Mouse (Mus musculus) C2C12 (cell line): ENCODE results near the gene Grid2.

Experiments used
- CTCF ChIP-seq: IDR thresholded peaks from one replicate; pipeline ENCODE4 v1.5.1; 2011; ENCODE audit not compliant: control insufficient read depth, insufficient read depth, insufficient read length
- FOSL1 ChIP-seq: IDR thresholded peaks from one replicate; pipeline ENCODE4 v1.8.0; 2011; ENCODE audit warnings: mild to moderate bottlenecking, low read length; ENCODE audit not compliant: poor library complexity, insufficient read depth, severe bottlenecking
- MAX ChIP-seq: IDR thresholded peaks from one replicate; pipeline ENCODE4 v1.6.1; 2011; ENCODE audit warnings: mild to moderate bottlenecking, control low read depth
- MYOD1 ChIP-seq: IDR thresholded peaks from one replicate; pipeline ENCODE4 v1.6.1; 2011; ENCODE audit warnings: low read depth; ENCODE audit not compliant: control insufficient read depth, insufficient read length
- MYOG ChIP-seq: IDR thresholded peaks from one replicate; pipeline ENCODE4 v1.6.1; 2011; ENCODE audit not compliant: control insufficient read depth, insufficient read length; ENCODE audit errors: extremely low read depth
- USF1 ChIP-seq: IDR thresholded peaks from one replicate; pipeline ENCODE4 v1.6.1; 2011; ENCODE audit warnings: low read depth, mild to moderate bottlenecking, control low read depth, moderate library complexity

DNA sequence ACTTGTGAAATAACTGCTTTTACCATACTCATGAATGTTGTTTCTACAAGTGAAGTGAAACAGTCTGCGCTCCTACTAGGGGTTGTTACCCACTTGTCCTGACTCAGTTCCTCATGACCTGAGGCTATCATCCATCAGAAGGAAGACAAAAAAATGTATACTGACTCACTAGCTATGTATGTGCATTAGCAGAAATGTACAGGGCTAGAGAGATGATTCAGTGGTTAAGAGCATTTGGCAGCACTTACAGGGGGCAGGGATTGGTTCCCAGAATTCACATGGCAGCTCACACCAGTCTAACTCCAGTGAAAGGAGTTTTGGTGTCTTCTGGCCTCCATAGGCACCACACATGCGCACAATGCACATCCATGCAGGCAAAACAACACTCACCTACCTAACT, 642.5 kb downstream of the Grid2 start:
- TF ChIP-seq MAX (no peak), CTCF (no peak), MYOD1 (no peak), USF1 (no peak), FOSL1 (no peak), MYOG (no peak)
